Mouse (Mus musculus): ENCODE results near the gene Selenot.

DNA sequence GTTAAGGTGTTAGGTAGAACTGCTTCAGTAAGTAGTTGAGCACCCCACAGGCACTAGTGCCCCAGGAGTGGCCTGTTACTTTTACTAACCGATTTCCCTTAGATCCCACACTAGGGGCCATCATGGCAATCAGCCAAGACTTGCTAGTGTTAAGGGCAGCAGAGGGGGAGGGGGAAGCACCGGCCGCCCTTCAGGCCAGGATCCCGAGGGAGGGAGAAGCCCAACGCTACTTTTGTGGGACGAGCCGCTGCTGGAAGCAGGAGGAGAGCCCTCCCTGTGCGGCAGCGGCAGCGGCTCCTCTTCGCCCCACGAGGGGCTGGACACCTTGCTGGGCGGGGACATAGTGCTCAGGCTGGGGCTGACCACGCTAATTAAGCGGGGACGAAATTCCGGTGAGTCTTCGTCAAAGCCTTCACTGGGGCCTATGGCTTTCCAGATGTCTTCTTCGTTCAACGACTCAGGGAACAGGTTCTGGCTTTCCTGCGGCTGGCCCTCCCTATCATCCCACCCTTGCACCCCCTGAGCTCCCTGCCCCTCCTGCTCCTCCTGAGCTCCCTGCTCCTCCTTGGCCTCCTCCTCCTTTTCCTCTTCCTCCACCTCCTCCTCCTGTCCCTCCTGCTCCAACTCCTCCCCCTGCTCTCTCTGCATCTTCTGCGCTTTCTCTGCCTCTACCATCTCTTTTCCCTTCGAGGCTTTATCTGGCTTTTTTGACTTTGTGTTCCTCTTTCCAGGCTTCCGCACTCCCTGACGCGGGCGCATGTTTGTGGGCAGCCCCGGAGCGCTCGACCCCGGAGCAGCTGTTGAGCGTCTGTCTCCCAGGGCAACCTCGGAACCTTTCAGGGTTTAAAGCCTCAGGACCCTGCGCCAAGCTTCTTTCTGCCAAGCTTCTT lies 60.2 kb downstream of the Selenot start, which contains the start of gene Erich6:
- no peak for TF ChIP-seq FLI1 (IDR thresholded peaks at IDR 0.05; ENCODE audit: low read length)
- no peak for TF ChIP-seq GATA1 (IDR thresholded peaks at IDR 0.05; ENCODE audit: borderline replicate concordance, low read length)

All from megakaryocyte, embryonic 14.5 days (primary cell).